Mouse (Mus musculus): ENCODE results near the gene Rsph1. TPM values are rescaled to one million over a fixed set of nuclear protein-coding genes. Genes with fewer than 3 reads are reported as not detected.

The Rsph1 gene
- polyA plus RNA-seq (2014; fragmentation: Illumina TruSeq; extraction: RNeasy Lipid Tissue Mini Kit (QIAGEN cat#74804); ENCODE audit: low read depth, low replicate concordance) = 1.2 TPM

DNA sequence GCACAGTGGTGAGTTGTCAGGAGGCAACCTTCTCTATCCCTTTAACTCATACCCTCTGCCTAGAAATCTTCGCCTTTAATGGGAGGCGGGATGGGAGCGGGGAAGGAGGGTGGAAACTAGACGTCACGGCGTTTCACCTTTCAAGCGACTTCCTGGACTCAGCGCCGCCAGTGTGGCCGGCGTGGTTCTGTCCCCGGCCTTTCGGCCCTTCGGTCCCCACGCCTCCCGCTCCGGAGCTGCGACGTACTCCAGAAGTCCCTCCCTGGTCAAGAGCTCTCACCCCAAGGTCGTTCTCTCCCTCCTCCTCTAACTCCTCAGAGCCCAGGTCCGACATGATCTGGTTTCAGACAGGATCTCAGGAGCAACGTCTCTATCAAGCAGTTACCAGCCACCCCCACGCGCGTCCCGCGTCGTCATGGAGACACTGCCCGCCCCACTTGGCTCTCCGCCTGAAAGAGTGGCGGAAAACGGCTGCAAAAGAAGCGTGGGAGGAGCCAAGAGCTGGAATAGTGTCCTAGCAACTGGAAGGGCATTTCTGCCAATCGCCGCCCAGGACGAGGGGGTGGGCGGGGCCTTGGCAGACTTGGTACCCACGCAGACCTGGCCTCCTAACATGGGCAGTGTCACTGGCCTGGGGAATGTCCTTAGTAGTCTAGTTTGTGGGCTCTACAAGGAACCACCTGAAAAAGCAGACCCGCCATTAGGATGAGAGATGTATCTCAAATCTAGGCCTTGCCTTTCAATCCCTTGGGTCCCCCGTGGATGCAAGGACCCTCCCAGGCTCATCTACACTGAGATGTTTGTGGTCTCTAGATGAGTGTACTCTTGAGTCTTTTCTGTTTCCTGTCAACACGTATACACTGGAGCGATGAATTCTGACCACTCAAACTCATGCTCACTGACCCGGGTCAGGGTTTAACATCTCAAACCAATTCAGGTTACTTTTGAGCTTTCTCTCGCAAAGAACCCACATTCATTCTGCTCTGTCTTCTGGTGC, at the start of gene Rsph1:
Rsph1 (minus strand) TSS at position 462 of the 997 bp plus-strand sequence.

DNA sequence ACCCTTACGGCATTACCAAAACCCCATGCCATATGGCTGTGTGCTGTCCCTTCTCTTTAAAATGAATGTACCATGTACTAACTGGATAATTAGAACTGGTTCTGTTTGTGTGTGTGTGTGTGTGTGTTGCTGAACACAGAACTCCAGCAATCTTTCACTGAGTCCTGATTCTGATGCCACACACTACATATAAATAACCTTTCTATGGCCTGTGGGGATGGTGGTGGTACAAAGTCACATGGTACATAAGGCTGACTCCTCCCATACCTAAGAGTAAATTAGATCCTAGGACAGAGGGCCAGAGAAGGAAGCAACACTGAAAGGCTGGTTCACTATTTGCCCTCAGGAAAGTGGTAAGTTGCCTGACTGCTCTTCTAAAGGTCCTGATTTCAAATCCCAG, 9.3 kb upstream of the Rsph1 start, which contains the start of gene Slc37a1:
Slc37a1 (plus strand) TSS at position 301 of the 400 bp plus-strand sequence.

DNA sequence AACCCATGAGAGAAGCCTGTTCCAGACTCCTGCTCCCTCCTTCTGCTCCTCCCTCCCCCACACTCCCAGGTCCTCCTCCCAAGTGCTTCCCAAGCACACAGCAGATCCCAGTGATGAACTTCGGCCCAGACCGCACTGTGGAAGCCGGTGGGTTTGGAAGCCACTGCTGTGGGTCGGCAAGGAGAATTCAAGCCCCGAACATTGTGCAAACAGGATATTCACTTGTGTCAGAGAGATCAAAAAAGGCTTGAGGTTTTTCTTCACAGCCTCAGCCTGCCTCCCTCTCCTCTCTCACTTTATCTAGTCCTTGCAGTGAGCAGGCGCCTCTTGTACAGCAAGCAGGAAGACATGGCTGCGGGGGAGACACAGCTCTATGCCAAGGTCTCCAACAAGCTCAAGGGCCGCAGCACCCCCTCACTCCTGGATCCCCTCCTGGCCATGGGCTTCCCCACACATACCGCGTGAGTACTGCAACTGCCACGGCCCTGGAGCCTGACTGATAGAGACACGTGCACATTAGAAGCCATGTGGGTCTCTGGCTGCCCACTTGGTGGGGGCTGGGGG, 69.3 kb downstream of the Rsph1 start, which contains the start of gene Ubash3a:
Ubash3a (plus strand) TSS at position 103 of the 564 bp plus-strand sequence.

Other genes with a start within 250 kb of the Rsph1 start
- 3.7 TPM for gene Abcg1, start 219.7 kb downstream of the Rsph1 start, polyA plus RNA-seq (2014; fragmentation: Illumina TruSeq; extraction: RNeasy Lipid Tissue Mini Kit (QIAGEN cat#74804); ENCODE audit: low read depth, low replicate concordance)
- not detected for gene Tff3, start 147.7 kb downstream of the Rsph1 start, polyA plus RNA-seq (2014; fragmentation: Illumina TruSeq; extraction: RNeasy Lipid Tissue Mini Kit (QIAGEN cat#74804); ENCODE audit: low read depth, low replicate concordance)
- not detected for gene Tff2, start 133.1 kb downstream of the Rsph1 start, polyA plus RNA-seq (2014; fragmentation: Illumina TruSeq; extraction: RNeasy Lipid Tissue Mini Kit (QIAGEN cat#74804); ENCODE audit: low read depth, low replicate concordance)
- gene Tff1, start 112.1 kb downstream of the Rsph1 start, polyA plus RNA-seq (2014; fragmentation: Illumina TruSeq; extraction: RNeasy Lipid Tissue Mini Kit (QIAGEN cat#74804); ENCODE audit: low read depth, low replicate concordance) = not detected
- gene Tmprss3, start 78.4 kb downstream of the Rsph1 start, polyA plus RNA-seq (2014; fragmentation: Illumina TruSeq; extraction: RNeasy Lipid Tissue Mini Kit (QIAGEN cat#74804); ENCODE audit: low read depth, low replicate concordance) = not detected
- gene Ubash3a, start 69.5 kb downstream of the Rsph1 start, polyA plus RNA-seq (2014; fragmentation: Illumina TruSeq; extraction: RNeasy Lipid Tissue Mini Kit (QIAGEN cat#74804); ENCODE audit: low read depth, low replicate concordance) = not detected
- gene Slc37a1, start 9.4 kb upstream of the Rsph1 start, polyA plus RNA-seq (2014; fragmentation: Illumina TruSeq; extraction: RNeasy Lipid Tissue Mini Kit (QIAGEN cat#74804); ENCODE audit: low read depth, low replicate concordance) = 0.70 TPM
- not detected for gene Pde9a, start 108.8 kb upstream of the Rsph1 start, polyA plus RNA-seq (2014; fragmentation: Illumina TruSeq; extraction: RNeasy Lipid Tissue Mini Kit (QIAGEN cat#74804); ENCODE audit: low read depth, low replicate concordance)
- gene Wdr4, start 242.6 kb upstream of the Rsph1 start, polyA plus RNA-seq (2014; fragmentation: Illumina TruSeq; extraction: RNeasy Lipid Tissue Mini Kit (QIAGEN cat#74804); ENCODE audit: low read depth, low replicate concordance) = 3.1 TPM
- 57.2 TPM for gene Ndufv3, start 242.7 kb upstream of the Rsph1 start, polyA plus RNA-seq (2014; fragmentation: Illumina TruSeq; extraction: RNeasy Lipid Tissue Mini Kit (QIAGEN cat#74804); ENCODE audit: low read depth, low replicate concordance)

Data from adrenal gland, adult 10 weeks (tissue).